8 mouse cellular contexts compared by ENCODE assay signal in the genomic region with DNA sequence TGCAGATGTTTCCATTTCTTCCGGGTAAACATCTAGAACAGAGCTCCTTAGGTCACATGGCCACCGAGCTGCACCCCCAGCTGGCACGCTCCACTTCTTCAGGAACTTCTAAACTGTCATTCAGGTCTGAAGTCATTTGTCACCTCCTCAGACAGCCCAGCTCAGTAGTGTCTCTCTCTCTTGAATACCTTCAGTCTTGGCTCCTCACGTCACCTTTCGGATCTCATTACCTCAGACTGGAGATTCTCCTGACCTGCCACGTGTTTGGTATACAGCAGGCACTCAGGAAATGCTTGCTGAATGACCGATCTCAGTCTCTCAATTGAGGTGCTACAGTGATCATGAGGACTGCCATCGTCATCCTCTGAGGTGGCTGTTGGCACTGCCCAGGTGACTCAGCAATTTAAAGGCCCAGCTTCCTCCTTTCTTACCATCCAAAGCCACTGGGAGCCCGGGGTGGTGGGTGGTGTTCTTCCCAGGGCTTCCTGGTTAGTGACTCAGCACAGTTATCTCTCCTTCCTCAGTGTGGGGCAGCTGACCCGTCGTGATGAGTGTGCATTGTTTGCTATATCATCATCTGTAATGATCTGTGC. TPM values are rescaled to one million over a fixed set of nuclear protein-coding genes. Genes with fewer than 3 reads are reported as not detected.
DNase-seq lines count a peak whose midpoint lies in the region; ATAC-seq and TF ChIP-seq lines count a peak whose summit lies in the region.

No protein-coding gene starts in this region.

- no peaks in the 10 kb centered on the region for H3K9me3 ChIP-seq in liver, embryonic 14.5 days (ENCODE audit: control insufficient read depth, low read length)
- no peaks in the 10 kb centered on the region for H3K9me3 ChIP-seq in hindbrain, embryonic 12.5 days (replicated peaks)

- TF ChIP-seq POLR2A in heart, adult 2 months (IDR thresholded peaks at IDR 0.05; ENCODE audit: insufficient read depth, low read depth, low read length): no peak
- no peak for TF ChIP-seq POLR2A in bone marrow macrophage, adult 2 months (IDR thresholded peaks at IDR 0.05; ENCODE audit: borderline replicate concordance, low read depth, low read length)

- no peaks in the 10 kb centered on the region for H3K36me3 ChIP-seq in heart, adult 2 months (ENCODE audit: control insufficient read depth, insufficient read depth, low read length)
- no peaks in the 10 kb centered on the region for H3K36me3 ChIP-seq in liver, embryonic 14.5 days (replicated peaks; ENCODE audit: control insufficient read depth, insufficient read depth, low read depth)
- H3K36me3 ChIP-seq in hindbrain, embryonic 12.5 days: no peaks in the 10 kb centered on the region

- H3K27ac ChIP-seq in heart, adult 2 months: peak overlapping the region; percentile 47; the same call in 1 of the 2 replicates
- H3K27ac ChIP-seq in bone marrow macrophage, adult 2 months (ENCODE audit: insufficient read depth, low read depth, low read length): peak overlapping the region; percentile 79
- H3K27ac ChIP-seq in liver, embryonic 14.5 days: peak overlapping the region; percentile 98
- no peak overlapping the region for H3K27ac ChIP-seq in hindbrain, embryonic 12.5 days

- TF ChIP-seq EP300 in heart, adult 2 months (IDR thresholded peaks at IDR 0.05; ENCODE audit: insufficient read depth, low read depth, low read length): no peak
- peak; percentile 83 for TF ChIP-seq EP300 in liver, embryonic 14.5 days (IDR thresholded peaks at IDR 0.05; ENCODE audit: low read depth)

- no peak for TF ChIP-seq CTCF in heart, adult 2 months (IDR thresholded peaks at IDR 0.05)
- no peak for TF ChIP-seq CTCF in bone marrow macrophage, adult 2 months (IDR thresholded peaks at IDR 0.05; ENCODE audit: low read depth, low read length)
- TF ChIP-seq CTCF in liver, embryonic 14.5 days (IDR thresholded peaks at IDR 0.05; ENCODE audit: low read depth): 0 out of 2 replicates have a peak, but pooled peaks have one; percentile 5

- 46% methylated on average over 11 of the region's 11 CpGs for WGBS in heart, adult 2 months
- 13% methylated on average over 11 of the region's 11 CpGs for WGBS in liver, embryonic 14.5 days (ENCODE audit: insufficient replicate concordance)
- 85% methylated on average over 11 of the region's 11 CpGs for WGBS in hindbrain, embryonic 12.5 days

- ATAC-seq in liver, embryonic 14.5 days (ENCODE audit: insufficient read depth): peak; percentile 94
- no peak for ATAC-seq in hindbrain, embryonic 12.5 days (ENCODE audit: low FRiP score)

- H3K4me1 ChIP-seq in heart, adult 2 months (ENCODE audit: control insufficient read depth, insufficient read depth, low read length): peaks cover 18% of the 10 kb centered on the region
- H3K4me1 ChIP-seq in bone marrow macrophage, adult 2 months (ENCODE audit: control insufficient read depth, insufficient read depth, low read length): peaks cover 47% of the 10 kb centered on the region
- H3K4me1 ChIP-seq in liver, embryonic 14.5 days (replicated peaks; ENCODE audit: control insufficient read depth in 2 of 2, insufficient read depth in 2 of 2, low read length in 1 of 2): peaks cover 47 to 57% of the 10 kb centered on the region in 2 experiments
- H3K4me1 ChIP-seq in hindbrain, embryonic 12.5 days: peaks cover 16% of the 10 kb centered on the region

- intact Hi-C loops in heart, adult 2 months (cut with DNase I): loop anchor here (2.0 kb wide), 1 partner anchor 37 kb away; no protein-coding TSS in a partner anchor
- intact Hi-C loops in heart, postnatal 25 days (cut with DNase I): loop anchor here (2.0 kb wide), 1 partner anchor 19 kb away; a partner anchor contains a TSS

- DNase-seq in heart, adult 2 months: peak in 1 of 2 experiments; percentile 45
- no peak for DNase-seq in heart, postnatal 25 days (ENCODE audit: low spot score)
- DNase-seq in liver, embryonic 14.5 days (ENCODE audit: low read depth in 3 of 3, low spot score in 3 of 3): peak in 2 of 3 experiments; percentile 46 to 96
- DNase-seq in spleen, postnatal 4 days (ENCODE audit: low spot score in 2 of 2): peak; percentile 74 to 81
- DNase-seq in right cerebral cortex, postnatal 10 days (ENCODE audit: low spot score in 2 of 2): no peak
- no peak for DNase-seq in kidney, postnatal 36 days

- H3K4me2 ChIP-seq in liver, embryonic 14.5 days (ENCODE audit: low read depth): peak overlapping the region; percentile 77
- H3K4me2 ChIP-seq in hindbrain, embryonic 12.5 days (replicated peaks): no peak overlapping the region

- no peaks in the 10 kb centered on the region for H3K79me2 ChIP-seq in heart, adult 2 months (replicated peaks; ENCODE audit: control insufficient read depth, insufficient read depth, low read length)

- H3K9ac ChIP-seq in heart, adult 2 months (ENCODE audit: low read depth, low read length): no peak overlapping the region
- H3K9ac ChIP-seq in liver, embryonic 14.5 days (replicated peaks): peak overlapping the region; percentile 69
- no peak overlapping the region for H3K9ac ChIP-seq in hindbrain, embryonic 12.5 days

- H3K4me3 ChIP-seq in heart, adult 2 months: no peak overlapping the region
- H3K4me3 ChIP-seq in bone marrow macrophage, adult 2 months (ENCODE audit: insufficient read depth, low read length): peak overlapping the region; percentile 34
- H3K4me3 ChIP-seq in liver, embryonic 14.5 days (ENCODE audit: insufficient read depth in 1 of 2, low read depth in 2 of 2, low read length in 2 of 2): peak overlapping the region; percentile 60 to 77
- no peak overlapping the region for H3K4me3 ChIP-seq in hindbrain, embryonic 12.5 days

- no peaks in the 10 kb centered on the region for H3K27me3 ChIP-seq in heart, adult 2 months (ENCODE audit: control insufficient read depth, insufficient read depth, low read length)
- H3K27me3 ChIP-seq in liver, embryonic 14.5 days (ENCODE audit: control insufficient read depth, insufficient read depth, low read length): no peaks in the 10 kb centered on the region
- no peaks in the 10 kb centered on the region for H3K27me3 ChIP-seq in hindbrain, embryonic 12.5 days

RNA-seq across cellular contexts. Expression of a gene that starts 19.9 kb away (rescaled TPM):
- 10 to 100 TPM; 16.0 to 16.7 TPM for total RNA-seq in heart, adult 2 months (2021)
- 22.7 and 29.4 TPM in 2 replicates for polyA plus RNA-seq in heart, adult 2 months (2012; rRNA removed)
- 10 to 100 TPM; 18.2 to 18.6 TPM for total RNA-seq in heart, postnatal 25 days (2021)
- 16.8 and 18.2 TPM in 2 replicates for polyA plus RNA-seq in bone marrow macrophage, adult 2 months (2012; ENCODE audit: insufficient read depth, insufficient read length, missing spikeins)
- polyA plus RNA-seq in liver, embryonic 14.5 days (2012; rRNA removed): 11.3 and 11.5 TPM in 2 replicates
- 8.8 and 12.6 TPM in 2 replicates for polyA plus RNA-seq in liver, embryonic 14.5 days (2014; fragmentation: Nextera tagmentation; extraction: Ambion mirVana)
- polyA plus RNA-seq in hindbrain, embryonic 12.5 days (2016; fragmentation: Nextera tagmentation; extraction: Ambion mirVana): 70.8 and 78.6 TPM in 2 replicates

RNA-seq across cellular contexts. Expression of a gene that starts 43.6 kb away (rescaled TPM):
- 1 to 10 TPM; 8.9 to 9.9 TPM for total RNA-seq in heart, adult 2 months (2021)
- polyA plus RNA-seq in heart, adult 2 months (2012; rRNA removed): 7.8 and 10.1 TPM in 2 replicates
- 1 to 10 TPM; 8.0 to 9.0 TPM for total RNA-seq in heart, postnatal 25 days (2021)
- polyA plus RNA-seq in bone marrow macrophage, adult 2 months (2012; ENCODE audit: insufficient read depth, insufficient read length, missing spikeins): 1.5 and 1.9 TPM in 2 replicates
- polyA plus RNA-seq in liver, embryonic 14.5 days (2012; rRNA removed): 2.9 and 3.1 TPM in 2 replicates
- polyA plus RNA-seq in liver, embryonic 14.5 days (2014; fragmentation: Nextera tagmentation; extraction: Ambion mirVana): 2.6 and 3.6 TPM in 2 replicates
- 3.7 and 3.8 TPM in 2 replicates for polyA plus RNA-seq in hindbrain, embryonic 12.5 days (2016; fragmentation: Nextera tagmentation; extraction: Ambion mirVana)

Comparison
In these comparisons a context has a peak if more than half of its experiments do, and no peak if none do; other contexts are left out.
1. DNase-seq: peak in liver, embryonic 14.5 days (2 of 3) and spleen, postnatal 4 days (2 of 2); none in heart, postnatal 25 days (single experiment), right cerebral cortex, postnatal 10 days (0 of 2) and kidney, postnatal 36 days (0 of 2).
2. H3K4me3 ChIP-seq: peak in bone marrow macrophage, adult 2 months (single experiment) and liver, embryonic 14.5 days (2 of 2); none in heart, adult 2 months (single experiment) and hindbrain, embryonic 12.5 days (single experiment).